Mouse (Mus musculus) cerebellum, postnatal 4 days (tissue): ENCODE measurements at regions not wholly inside any gene's neighbourhood (a gene's known extent, or its start where the extent isn't known, plus 50 kb on each side); places are given as distances from the start of the nearest gene placed in this dataset.

ENCODE experiments used
- DNase-seq, 2 experiments: peaks; one replicate each; pipeline ENCODE4 v3.0.0; 2022; ENCODE audit warnings: low spot score in 2 of 2, mixed read lengths in 1 of 2

- DNase-seq, result no peak
These were observed 588.5 kb downstream of the Plod2 start for GRCm38 (mm10) chr9:93130561-93130960.

GRCm38 (mm10) chr9:93131620-93132200 lies 589.7 kb downstream of the Plod2 start:
- no peak for DNase-seq

- no peak for DNase-seq
These were observed 594.3 kb downstream of the Plod2 start for GRCm38 (mm10) chr9:93136349-93136748.

- no peak for DNase-seq
These were observed 628.0 kb downstream of the Plod2 start for GRCm38 (mm10) chr9:93170071-93170470.

GRCm38 (mm10) chr9:93186638-93187037 lies 644.6 kb downstream of the Plod2 start:
- DNase-seq, result no peak

- DNase-seq, result no peak
These were observed 690.5 kb downstream of the Plod2 start for GRCm38 (mm10) chr9:93232562-93232961.

- no peak for DNase-seq
These were observed 710.1 kb downstream of the Plod2 start for GRCm38 (mm10) chr9:93252146-93252545.

- DNase-seq, result no peak
These were observed 755.3 kb downstream of the Plod2 start for GRCm38 (mm10) chr9:93297332-93297731.

- DNase-seq, result no peak
These were observed 764.7 kb downstream of the Plod2 start for GRCm38 (mm10) chr9:93306753-93307152.

GRCm38 (mm10) chr9:93328997-93329682 lies 787.1 kb downstream of the Plod2 start:
- peak in 1 of 2 experiments; percentile 2 for DNase-seq
